Mouse (Mus musculus) cerebellum, adult 8-10 months (tissue): ENCODE measurements at regions not wholly inside any gene's neighbourhood (a gene's known extent, or its start where the extent isn't known, plus 50 kb on each side); places are given as distances from the start of the nearest gene placed in this dataset.

Experiments
- DNase-seq: peaks from one replicate; pipeline ENCODE4 v3.0.0; 2022

DNA sequence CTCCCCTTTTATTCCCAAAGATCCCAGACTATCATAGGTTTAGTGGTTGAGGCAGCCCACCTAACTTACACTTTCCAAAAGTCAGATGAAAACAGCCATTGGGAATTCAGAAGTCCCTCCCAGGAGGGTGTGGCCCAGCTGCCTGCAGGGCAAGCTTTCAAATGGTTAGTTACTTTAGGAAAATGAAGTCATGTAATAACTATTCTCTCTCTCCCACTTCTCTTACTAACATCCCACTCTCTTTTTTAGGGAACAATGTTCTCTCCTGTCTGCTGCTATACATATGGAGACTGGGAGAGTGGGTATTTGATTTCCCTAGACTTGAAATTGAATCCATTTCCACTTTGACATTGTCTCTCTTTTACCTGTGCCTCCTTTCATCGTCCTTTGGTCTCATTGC is 55.0 kb downstream of the Zfp648 start:
- no peak for DNase-seq

DNA sequence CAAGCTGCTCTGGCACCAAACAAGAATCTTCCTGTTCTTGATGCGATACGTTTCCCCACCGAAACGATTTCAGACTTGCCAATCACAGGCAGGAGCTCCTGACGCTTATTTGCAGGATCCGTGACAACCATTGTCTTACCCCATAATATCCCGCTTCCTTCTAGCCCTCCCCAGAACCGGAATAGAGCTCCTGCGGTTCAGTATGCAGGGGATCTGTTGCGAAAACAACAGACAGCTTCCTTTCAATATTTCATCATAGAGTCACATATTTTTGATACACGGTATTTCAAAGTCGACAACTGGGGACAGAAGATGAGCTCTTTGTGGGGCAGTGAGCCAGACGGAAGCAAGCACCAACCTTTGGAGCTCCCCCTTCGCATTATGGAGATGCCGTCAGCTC is 55.8 kb downstream of the Zfp648 start:
- no peak for DNase-seq

- DNase-seq, result no peak
These were observed 57.5 kb downstream of the Zfp648 start for GRCm38 (mm10) chr1:154258511-154258910.

GRCm38 (mm10) chr1:154260393-154260792 is 59.4 kb downstream of the Zfp648 start:
- no peak for DNase-seq

DNA sequence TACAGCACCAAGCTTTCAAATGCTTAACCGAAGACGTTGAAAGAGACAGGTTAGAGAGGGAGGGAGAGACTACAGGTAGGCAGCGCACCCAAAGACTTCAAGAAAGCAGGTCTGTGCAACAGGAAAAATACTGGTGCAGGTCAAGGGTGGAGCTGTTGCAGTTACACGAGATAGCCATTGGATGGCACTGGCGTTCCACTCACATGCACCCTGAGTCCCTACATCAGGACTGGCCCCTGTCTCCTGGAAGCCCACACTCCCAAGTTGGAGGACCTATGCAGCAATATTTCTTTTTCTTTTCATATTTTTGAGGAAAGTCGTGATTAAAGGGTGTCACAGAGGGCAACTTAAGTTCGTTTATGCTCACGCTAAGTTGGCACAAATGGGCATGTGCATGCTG is 80.5 kb downstream of the Zfp648 start:
- DNase-seq, result peak; percentile 29

DNA sequence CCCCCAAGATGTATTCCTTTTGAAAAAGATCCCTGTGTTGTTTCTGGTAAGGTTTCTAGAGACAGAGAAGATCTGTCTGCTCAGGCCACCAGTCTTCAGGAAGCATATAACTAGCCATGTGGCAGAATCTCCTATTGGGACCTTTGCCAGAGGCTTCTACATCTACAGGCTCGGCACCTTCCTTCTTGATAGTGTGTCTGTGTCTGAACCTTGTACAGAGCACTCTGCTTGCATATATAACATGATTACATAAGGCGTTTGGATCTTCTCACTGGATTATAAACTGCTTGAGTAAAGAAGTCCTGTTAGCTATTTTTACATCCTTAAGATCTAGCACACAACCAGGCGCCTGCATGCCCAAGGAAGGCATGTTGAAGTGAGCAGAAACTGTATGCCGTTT is 85.1 kb downstream of the Zfp648 start:
- DNase-seq, result no peak

DNA sequence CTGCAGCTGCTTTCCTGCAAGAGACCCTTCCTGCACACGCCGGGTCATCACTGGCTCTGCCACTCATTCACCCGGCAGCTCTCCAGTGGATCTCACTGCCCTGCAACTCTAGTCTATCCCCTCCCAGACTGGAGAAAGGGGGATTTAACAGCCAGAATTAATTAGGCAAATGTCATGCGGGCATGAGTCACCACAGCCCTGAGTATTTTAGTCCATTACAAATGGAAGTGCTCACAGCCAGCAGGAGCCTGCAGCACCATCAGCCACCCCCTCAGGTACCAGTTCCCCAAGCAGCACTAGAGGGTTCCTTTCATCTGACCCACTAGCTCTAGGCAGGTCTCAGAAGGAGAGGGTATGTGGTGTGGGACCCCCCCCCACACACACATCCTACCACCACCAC is 91.7 kb downstream of the Zfp648 start:
- no peak for DNase-seq

DNA sequence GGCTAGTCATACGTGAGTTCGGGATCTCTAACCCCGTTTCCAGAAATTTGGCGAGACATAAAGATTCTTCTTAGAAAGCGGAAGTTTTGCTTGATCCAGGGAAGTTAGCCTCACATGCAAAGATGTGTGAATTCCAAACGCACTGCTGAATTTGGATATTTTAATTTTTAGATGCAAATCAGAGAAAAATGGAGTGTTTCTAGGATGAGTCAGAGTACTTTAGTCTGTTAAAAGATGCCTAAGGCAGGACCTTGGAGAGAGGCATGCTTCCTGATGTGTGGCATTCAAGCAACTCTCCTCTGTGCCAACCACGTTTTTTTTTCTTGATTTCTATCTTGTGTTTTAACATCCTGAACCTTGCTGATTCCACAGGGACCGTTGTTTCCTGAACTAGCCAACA is 95.1 kb downstream of the Zfp648 start:
- DNase-seq, result no peak

DNA sequence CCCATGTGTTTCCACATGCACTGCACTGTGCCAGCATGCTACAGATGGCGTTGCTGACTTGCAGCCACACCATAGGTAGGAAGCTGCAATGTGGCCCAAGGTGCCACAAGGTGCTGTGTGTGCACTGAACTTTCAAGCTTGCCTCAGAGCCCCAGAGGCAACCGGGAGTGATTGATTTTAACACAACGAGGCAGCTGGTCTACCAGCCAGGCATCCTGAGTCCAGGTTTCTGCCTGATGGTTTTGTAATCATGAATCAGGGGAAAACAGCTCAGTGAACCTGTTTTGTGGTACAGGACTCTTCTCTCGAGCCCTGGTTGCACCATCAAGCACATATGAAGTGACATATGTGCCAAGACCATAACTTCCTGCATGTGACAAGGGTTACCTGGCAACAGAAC is 98.9 kb downstream of the Zfp648 start:
- no peak for DNase-seq

DNA sequence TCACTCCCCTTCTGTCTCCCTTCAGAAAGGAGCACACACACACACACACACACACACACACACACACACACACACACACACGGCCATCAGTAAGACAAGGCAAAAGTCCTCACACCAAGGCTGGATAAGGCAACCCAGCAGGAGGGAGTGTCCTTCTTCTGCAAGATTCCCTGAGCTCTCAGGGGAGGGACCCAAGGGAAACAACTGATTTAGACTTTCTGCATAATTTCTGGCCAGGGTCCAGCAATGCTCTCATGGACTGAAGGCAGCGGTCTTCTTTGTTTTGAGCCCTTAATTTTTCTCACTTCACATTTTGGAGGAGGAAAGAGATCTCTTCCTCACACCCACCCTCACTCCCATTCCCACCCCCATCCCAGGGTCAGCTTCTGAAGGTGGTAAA is 108.7 kb downstream of the Zfp648 start:
- no peak for DNase-seq
